Mouse (Mus musculus): ENCODE measurements around the gene Mettl27.

DNA sequence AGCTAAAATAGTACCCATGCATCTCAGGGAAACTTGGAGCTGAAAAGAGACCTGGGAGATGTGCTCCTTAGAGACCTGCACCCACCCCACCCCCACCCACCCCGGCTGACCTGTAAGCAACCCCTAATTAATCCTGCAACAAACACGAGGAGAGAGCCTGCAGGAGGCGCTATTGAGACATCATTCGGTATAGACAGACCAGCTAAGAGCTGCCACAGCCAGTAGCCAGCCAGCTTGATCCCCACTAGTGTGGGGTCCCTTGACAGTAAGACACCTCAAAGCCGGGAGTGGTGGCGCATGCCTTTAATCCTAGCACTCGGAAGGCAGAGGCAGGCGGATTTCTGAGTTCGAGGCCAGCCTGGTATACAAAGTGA lies 722 bp downstream of the Mettl27 start:
- TF ChIP-seq EP300 (IDR thresholded peaks at IDR 0.05; ENCODE audit: low read depth) = no peak
- peak; percentile 72 for TF ChIP-seq CTCF (IDR thresholded peaks at IDR 0.05; ENCODE audit: low read depth)
